31 mouse cellular contexts compared by ENCODE assay signal in genomic region chr1:64331566-64331965, GRCm38 (mm10).
"Had no signal": no experiment of that assay in that cellular context is flagged by ENCODE, and none has a peak within 500 bp of the region (broad histone marks: within the 10 kb centered on the region; RNA-seq: fewer than 3 reads in every experiment).

No protein-coding gene starts in this region.

- H3K4me2 ChIP-seq: limb, embryonic 12.5 days; limb, embryonic 13.5 days; limb, embryonic 15.5 days; liver, embryonic 11.5 days; liver, embryonic 12.5 days; liver, embryonic 13.5 days; liver, embryonic 15.5 days; lung, embryonic 14.5 days; lung, embryonic 15.5 days; midbrain, embryonic 12.5 days; midbrain, embryonic 13.5 days; midbrain, embryonic 15.5 days; neural tube, embryonic 12.5 days had no signal

- ATAC-seq: liver, embryonic 12.5 days; liver, postnatal 0 days; lung, postnatal 0 days; midbrain, embryonic 13.5 days; midbrain, embryonic 15.5 days; midbrain, embryonic 16.5 days had no signal

- DNase-seq: left cerebral cortex, postnatal 4 days; liver; liver, embryonic 13.5 days; liver, postnatal 0 days; lung, adult 18-20 months; lung, adult 2 months; lung, embryonic 14.5 days; lung, postnatal 10 days; lung, postnatal 14 days; lung, postnatal 36 days; lung, postnatal 4 days had no signal

- H3K4me1 ChIP-seq: limb, embryonic 10.5 days; limb, embryonic 13.5 days; limb, embryonic 15.5 days; liver, embryonic 12.5 days; liver, embryonic 13.5 days; liver, embryonic 15.5 days; lung, embryonic 15.5 days; megakaryocyte, embryonic 14.5 days; midbrain, embryonic 12.5 days; midbrain, embryonic 15.5 days; neural tube, embryonic 12.5 days had no signal

- H3K27me3 ChIP-seq: limb, embryonic 12.5 days; limb, embryonic 13.5 days; limb, embryonic 15.5 days; liver, embryonic 12.5 days; liver, embryonic 13.5 days; liver, embryonic 15.5 days; lung, embryonic 15.5 days; megakaryocyte, embryonic 14.5 days; midbrain, embryonic 12.5 days; midbrain, embryonic 13.5 days; midbrain, embryonic 15.5 days; neural tube, embryonic 12.5 days had no signal

- H3K36me3 ChIP-seq: limb, embryonic 10.5 days; limb, embryonic 12.5 days; limb, embryonic 13.5 days; limb, embryonic 15.5 days; liver, embryonic 12.5 days; liver, embryonic 13.5 days; liver, embryonic 15.5 days; lung, embryonic 15.5 days; midbrain, embryonic 10.5 days; midbrain, embryonic 12.5 days; midbrain, embryonic 13.5 days; midbrain, embryonic 15.5 days; neural tube, embryonic 12.5 days had no signal

- H3K9me3 ChIP-seq: limb, embryonic 10.5 days; limb, embryonic 12.5 days; limb, embryonic 13.5 days; limb, embryonic 15.5 days; liver, embryonic 12.5 days; liver, embryonic 13.5 days; liver, embryonic 15.5 days; lung, embryonic 15.5 days; midbrain, embryonic 10.5 days; midbrain, embryonic 12.5 days; midbrain, embryonic 13.5 days; midbrain, embryonic 15.5 days; neural tube, embryonic 12.5 days had no signal

- H3K27ac ChIP-seq: left cerebral cortex, adult 2 months; limb, embryonic 10.5 days; limb, embryonic 12.5 days; limb, embryonic 13.5 days; limb, embryonic 15.5 days; liver, embryonic 12.5 days; liver, embryonic 13.5 days; liver, embryonic 14.5 days; liver, embryonic 15.5 days; lung, embryonic 15.5 days; macrophage; midbrain, embryonic 10.5 days; midbrain, embryonic 12.5 days; midbrain, embryonic 13.5 days; midbrain, embryonic 15.5 days; neural tube, embryonic 12.5 days had no signal

- H3K4me3 ChIP-seq: left cerebral cortex, adult 2 months; limb, embryonic 10.5 days; limb, embryonic 12.5 days; limb, embryonic 13.5 days; limb, embryonic 15.5 days; liver, embryonic 12.5 days; liver, embryonic 13.5 days; liver, embryonic 15.5 days; lung, embryonic 15.5 days; megakaryocyte, embryonic 14.5 days; midbrain, embryonic 10.5 days; midbrain, embryonic 12.5 days; midbrain, embryonic 13.5 days; midbrain, embryonic 15.5 days; myocyte; neural tube, embryonic 12.5 days had no signal

- H3K9ac ChIP-seq: limb, embryonic 12.5 days; limb, embryonic 13.5 days; limb, embryonic 15.5 days; liver, embryonic 12.5 days; liver, embryonic 13.5 days; liver, embryonic 14.5 days; liver, embryonic 15.5 days; liver, postnatal 0 days; lung, embryonic 14.5 days; lung, embryonic 15.5 days; midbrain, embryonic 12.5 days; midbrain, embryonic 13.5 days; midbrain, embryonic 15.5 days; neural tube, embryonic 12.5 days had no signal
